Mouse (Mus musculus): ENCODE measurements at regions not wholly inside any gene's neighbourhood (a gene's known extent, or its start where the extent isn't known, plus 50 kb on each side); places are given as distances from the start of the nearest gene placed in this dataset.

DNA sequence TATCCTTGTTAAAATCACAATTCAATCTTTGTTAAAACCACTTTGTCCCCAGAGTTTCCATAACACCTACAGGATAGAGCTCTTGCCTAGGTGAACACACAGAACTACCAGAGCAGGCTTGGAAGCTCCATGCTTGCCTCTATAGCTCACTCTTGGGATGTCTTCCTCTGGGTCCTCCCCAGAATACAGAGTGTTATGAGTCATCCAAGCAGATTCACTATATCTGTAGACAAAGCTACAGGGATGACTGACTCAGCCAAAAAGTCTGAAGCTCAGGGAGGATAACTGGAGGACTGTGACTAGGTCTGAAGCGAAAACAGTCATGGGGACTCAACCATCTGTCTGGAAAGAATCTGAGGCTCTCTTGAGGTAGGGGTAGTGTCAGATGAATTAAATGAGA lies 211.5 kb upstream of the Igfbp3 start:
- 81% methylated on average over 1 of the region's 1 CpGs for WGBS
- Histone ChIP-seq H3K4me1 (peaks cover 8% of the 10 kb centered on the region), H3K27me3 (replicated peaks) (no peaks in the 10 kb centered on the region), H3K9me3 (no peaks in the 10 kb centered on the region), H3K4me2 (replicated peaks) (no peak overlapping the region), H3K36me3 (no peaks in the 10 kb centered on the region), H3K9ac (no peak overlapping the region), H3K4me3 (no peak overlapping the region), H3K27ac (no peak overlapping the region)
- ATAC-seq (ENCODE audit: low FRiP score, low read depth) = no peak

DNA sequence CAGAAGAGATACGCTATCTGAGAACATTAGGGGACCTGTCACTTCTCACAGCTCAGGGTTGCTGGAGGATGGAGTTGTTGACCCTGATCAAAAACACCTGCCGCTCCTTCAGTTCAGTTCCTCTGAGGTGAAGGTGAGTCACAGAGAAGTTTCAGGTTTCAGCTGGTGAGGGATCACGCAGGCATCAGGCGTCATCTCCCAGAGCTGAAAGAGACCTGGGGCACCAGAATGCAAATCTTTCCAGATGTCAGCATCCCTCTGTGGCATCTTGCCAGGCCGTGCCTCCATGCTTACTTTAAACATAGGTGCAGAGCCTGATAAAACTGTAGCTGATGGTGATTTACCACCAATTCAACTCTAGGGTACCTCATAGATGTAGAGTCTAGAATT lies 210.4 kb upstream of the Igfbp3 start:
- no peak for ATAC-seq (ENCODE audit: low FRiP score, low read depth)
- Histone ChIP-seq H3K27me3 (replicated peaks) (no peaks in the 10 kb centered on the region), H3K4me3 (no peak overlapping the region), H3K9me3 (no peaks in the 10 kb centered on the region), H3K4me1 (peaks cover 8% of the 10 kb centered on the region), H3K9ac (no peak overlapping the region), H3K36me3 (no peaks in the 10 kb centered on the region), H3K4me2 (replicated peaks) (no peak overlapping the region), H3K27ac (no peak overlapping the region)
- WGBS = 57% methylated on average over 5 of the region's 5 CpGs

DNA sequence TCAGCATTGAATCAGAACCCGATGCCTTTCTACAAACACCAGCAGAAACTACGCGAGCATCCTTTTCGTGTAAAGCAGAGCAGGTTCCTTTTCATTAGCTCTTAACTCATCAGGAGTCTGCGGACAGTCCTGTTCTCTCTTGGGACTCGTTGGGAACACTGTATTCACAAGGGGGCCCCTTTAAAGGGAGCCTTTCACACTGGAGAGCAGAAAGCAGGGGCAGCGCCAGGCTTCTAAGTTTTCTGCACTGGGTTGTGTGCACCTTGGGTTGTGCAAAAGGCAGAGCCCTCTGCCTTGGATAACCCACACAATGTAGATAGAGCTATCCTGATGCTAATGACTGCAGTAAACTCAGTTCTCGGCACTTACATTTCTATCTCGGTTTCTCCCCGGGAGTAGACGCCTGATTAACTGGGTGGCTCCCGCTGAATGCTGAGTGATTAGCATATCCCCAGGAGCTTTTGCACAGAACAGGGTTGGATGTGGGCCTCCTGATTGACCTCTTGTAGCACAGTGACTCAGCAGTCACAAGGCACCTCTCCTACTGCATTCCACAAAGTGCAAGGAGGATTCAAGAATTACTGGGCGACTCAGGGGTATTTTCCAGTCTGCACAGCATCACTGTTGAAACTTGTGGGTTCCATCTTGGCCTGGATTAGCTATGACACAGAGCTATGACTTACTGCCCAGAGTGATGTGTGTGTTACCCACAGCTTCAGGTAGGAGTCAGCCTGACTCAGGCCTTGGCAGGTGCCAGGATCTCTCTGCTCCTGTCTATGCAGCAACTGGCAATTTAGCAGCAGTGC lies 209.8 kb upstream of the Igfbp3 start:
- WGBS = 7% methylated on average over 13 of the region's 13 CpGs

DNA sequence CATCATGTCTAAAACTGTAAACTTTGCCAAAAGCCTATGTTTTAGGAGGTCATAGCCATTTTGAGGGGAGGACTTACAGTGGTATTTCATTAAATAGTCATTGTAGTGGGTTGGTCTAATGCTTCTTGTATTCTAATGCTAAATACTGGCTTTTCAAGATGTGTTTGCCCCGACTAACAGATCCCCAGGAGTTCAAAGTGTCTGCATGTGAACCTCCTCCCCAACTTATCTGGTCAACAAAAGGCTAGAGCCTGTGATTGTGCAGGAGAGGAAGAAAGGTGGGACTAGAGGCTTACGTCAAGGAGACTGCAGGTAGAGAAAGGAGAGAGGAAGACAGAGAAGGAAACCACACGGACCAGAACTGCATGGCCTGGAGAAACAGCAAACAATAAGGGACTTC lies 198.9 kb upstream of the Igfbp3 start:
- no peak overlapping the region for H3K27ac ChIP-seq

More for the DNA sequence above, 209.8 kb upstream of the Igfbp3 start:
- Histone ChIP-seq H3K27ac (no peak overlapping the region), H3K27me3 (replicated peaks) (no peaks in the 10 kb centered on the region), H3K4me2 (replicated peaks) (peak overlapping the region; percentile 39), H3K9ac (no peak overlapping the region), H3K4me1 (peaks cover 8% of the 10 kb centered on the region), H3K36me3 (no peaks in the 10 kb centered on the region), H3K9me3 (no peaks in the 10 kb centered on the region), H3K4me3 (no peak overlapping the region)
- ATAC-seq (ENCODE audit: low FRiP score, low read depth) = peak; percentile 65; the same call in 1 of the 2 replicates

GRCm38 (mm10) chr11:7408992-7409391 lies 195.3 kb upstream of the Igfbp3 start:
- no peak overlapping the region for H3K4me2 ChIP-seq (replicated peaks)
- H3K27ac ChIP-seq = no peak overlapping the region
- ATAC-seq (ENCODE audit: low FRiP score, low read depth) = no peak

More for the DNA sequence above, 198.9 kb upstream of the Igfbp3 start:
- 72% methylated on average over 3 of the region's 3 CpGs for WGBS
- H3K4me2 ChIP-seq (replicated peaks) = no peak overlapping the region
- H3K4me1 ChIP-seq = no peaks in the 10 kb centered on the region
- H3K36me3 ChIP-seq = no peaks in the 10 kb centered on the region
- H3K9ac ChIP-seq = no peak overlapping the region
- no peak overlapping the region for H3K4me3 ChIP-seq
- no peaks in the 10 kb centered on the region for H3K27me3 ChIP-seq (replicated peaks)
- no peak for ATAC-seq (ENCODE audit: low FRiP score, low read depth)
- no peaks in the 10 kb centered on the region for H3K9me3 ChIP-seq

GRCm38 (mm10) chr11:7404666-7405065 lies 190.9 kb upstream of the Igfbp3 start:
- WGBS = 89% methylated on average over 4 of the region's 4 CpGs
- no peak overlapping the region for H3K4me2 ChIP-seq (replicated peaks)

More at GRCm38 (mm10) chr11:7408992-7409391, 195.3 kb upstream of the Igfbp3 start:
- no peak overlapping the region for H3K4me3 ChIP-seq
- H3K4me1 ChIP-seq = no peaks in the 10 kb centered on the region
- H3K9me3 ChIP-seq = no peaks in the 10 kb centered on the region
- no peak overlapping the region for H3K9ac ChIP-seq
- H3K27me3 ChIP-seq (replicated peaks) = no peaks in the 10 kb centered on the region
- H3K36me3 ChIP-seq = no peaks in the 10 kb centered on the region

GRCm38 (mm10) chr11:7371835-7372234 lies 158.1 kb upstream of the Igfbp3 start:
- Histone ChIP-seq H3K4me1 (no peaks in the 10 kb centered on the region), H3K4me2 (replicated peaks) (no peak overlapping the region), H3K36me3 (no peaks in the 10 kb centered on the region), H3K9ac (no peak overlapping the region), H3K27ac (no peak overlapping the region), H3K9me3 (no peaks in the 10 kb centered on the region), H3K27me3 (replicated peaks) (no peaks in the 10 kb centered on the region), H3K4me3 (no peak overlapping the region)
- WGBS = 79% methylated on average over 1 of the region's 1 CpGs
- ATAC-seq (ENCODE audit: low FRiP score, low read depth) = no peak

More at GRCm38 (mm10) chr11:7404666-7405065, 190.9 kb upstream of the Igfbp3 start:
- Histone ChIP-seq H3K4me1 (no peaks in the 10 kb centered on the region), H3K36me3 (no peaks in the 10 kb centered on the region), H3K4me3 (no peak overlapping the region), H3K27ac (no peak overlapping the region), H3K27me3 (replicated peaks) (no peaks in the 10 kb centered on the region), H3K9ac (no peak overlapping the region), H3K9me3 (no peaks in the 10 kb centered on the region)
- ATAC-seq (ENCODE audit: low FRiP score, low read depth) = no peak

- Histone ChIP-seq H3K36me3 (no peaks in the 10 kb centered on the region), H3K4me2 (replicated peaks) (no peak overlapping the region), H3K9ac (no peak overlapping the region), H3K4me1 (no peaks in the 10 kb centered on the region), H3K9me3 (no peaks in the 10 kb centered on the region), H3K27me3 (replicated peaks) (no peaks in the 10 kb centered on the region), H3K27ac (no peak overlapping the region), H3K4me3 (no peak overlapping the region)
- 0 out of 2 replicates have a peak, but pooled peaks have one; percentile 41 for ATAC-seq (ENCODE audit: low FRiP score, low read depth)
- WGBS = 98% methylated on average over 3 of the region's 3 CpGs
These were observed 147.7 kb upstream of the Igfbp3 start for GRCm38 (mm10) chr11:7361388-7361787.

- Histone ChIP-seq H3K4me3 (no peak overlapping the region), H3K9me3 (no peaks in the 10 kb centered on the region), H3K36me3 (no peaks in the 10 kb centered on the region)
These were observed 134.9 kb upstream of the Igfbp3 start for GRCm38 (mm10) chr11:7348601-7349000.

GRCm38 (mm10) chr11:7337826-7338225 lies 124.1 kb upstream of the Igfbp3 start:
- Histone ChIP-seq H3K4me3 (no peak overlapping the region), H3K4me1 (no peaks in the 10 kb centered on the region), H3K4me2 (replicated peaks) (no peak overlapping the region), H3K9me3 (peaks cover 9% of the 10 kb centered on the region; the same call in 1 of the 2 replicates), H3K27me3 (replicated peaks) (no peaks in the 10 kb centered on the region), H3K27ac (no peak overlapping the region), H3K36me3 (no peaks in the 10 kb centered on the region), H3K9ac (no peak overlapping the region)
- ATAC-seq (ENCODE audit: low FRiP score, low read depth) = no peak

More at GRCm38 (mm10) chr11:7348601-7349000, 134.9 kb upstream of the Igfbp3 start:
- H3K4me2 ChIP-seq (replicated peaks) = no peak overlapping the region
- H3K4me1 ChIP-seq = no peaks in the 10 kb centered on the region
- ATAC-seq (ENCODE audit: low FRiP score, low read depth) = no peak
- 85% methylated on average over 1 of the region's 1 CpGs for WGBS
- no peak overlapping the region for H3K9ac ChIP-seq
- no peak overlapping the region for H3K27ac ChIP-seq
- no peaks in the 10 kb centered on the region for H3K27me3 ChIP-seq (replicated peaks)

DNA sequence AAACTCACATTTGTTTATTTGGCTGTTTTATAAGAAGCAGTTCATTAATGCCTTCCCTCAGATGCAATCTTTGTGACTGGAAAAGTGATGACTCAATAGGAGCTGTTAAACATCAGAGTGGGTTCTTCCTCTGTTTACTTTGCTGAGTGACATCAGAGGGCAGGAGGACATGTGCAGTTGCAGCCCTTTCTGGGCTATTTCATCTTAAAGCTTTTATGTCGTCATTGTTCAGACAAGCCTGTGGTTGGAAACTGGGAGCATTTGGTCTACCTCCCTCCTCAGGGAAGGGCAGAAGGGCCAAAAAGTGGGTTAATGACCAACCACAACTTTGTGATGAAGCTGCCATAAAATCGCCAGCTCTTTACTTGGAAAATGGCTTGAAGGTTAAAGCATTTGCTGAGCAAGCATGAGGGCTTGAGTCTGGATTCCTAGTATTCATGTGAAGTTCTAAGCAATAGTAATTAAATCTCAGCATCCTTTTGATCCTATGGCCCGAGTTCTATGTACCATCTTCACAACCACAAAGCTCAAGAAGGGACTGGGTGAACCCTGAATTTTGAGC lies 103.8 kb upstream of the Igfbp3 start:
- 42% methylated on average over 3 of the region's 3 CpGs for WGBS
- no peaks in the 10 kb centered on the region for H3K9me3 ChIP-seq

GRCm38 (mm10) chr11:7296252-7296651 lies 82.5 kb upstream of the Igfbp3 start:
- H3K27ac ChIP-seq = no peak overlapping the region
- no peak for ATAC-seq (ENCODE audit: low FRiP score, low read depth)
- H3K36me3 ChIP-seq = no peaks in the 10 kb centered on the region
- no peaks in the 10 kb centered on the region for H3K9me3 ChIP-seq
- H3K4me3 ChIP-seq = no peak overlapping the region
- H3K4me1 ChIP-seq = no peaks in the 10 kb centered on the region
- no peak overlapping the region for H3K4me2 ChIP-seq (replicated peaks)
- no peaks in the 10 kb centered on the region for H3K27me3 ChIP-seq (replicated peaks)
- no peak overlapping the region for H3K9ac ChIP-seq

More for the DNA sequence above, 103.8 kb upstream of the Igfbp3 start:
- no peak for ATAC-seq (ENCODE audit: low FRiP score, low read depth)
- H3K4me1 ChIP-seq = no peaks in the 10 kb centered on the region
- no peaks in the 10 kb centered on the region for H3K36me3 ChIP-seq
- H3K4me3 ChIP-seq = no peak overlapping the region
- no peak overlapping the region for H3K27ac ChIP-seq
- no peak overlapping the region for H3K4me2 ChIP-seq (replicated peaks)
- no peak overlapping the region for H3K9ac ChIP-seq
- no peaks in the 10 kb centered on the region for H3K27me3 ChIP-seq (replicated peaks)
